Mouse (Mus musculus) E14TG2a.4 (cell line): ENCODE measurements around the gene Ear14.

Experiments used
- CTCF ChIP-seq: conservative IDR thresholded peaks from 2 replicates; pipeline ENCODE4 v1.5.1; 2014; ENCODE audit warnings: low read length
- POU5F1 ChIP-seq: IDR thresholded peaks from 2 replicates; pipeline ENCODE4 v1.6.1; 2014; ENCODE audit warnings: low read length, borderline replicate concordance

DNA sequence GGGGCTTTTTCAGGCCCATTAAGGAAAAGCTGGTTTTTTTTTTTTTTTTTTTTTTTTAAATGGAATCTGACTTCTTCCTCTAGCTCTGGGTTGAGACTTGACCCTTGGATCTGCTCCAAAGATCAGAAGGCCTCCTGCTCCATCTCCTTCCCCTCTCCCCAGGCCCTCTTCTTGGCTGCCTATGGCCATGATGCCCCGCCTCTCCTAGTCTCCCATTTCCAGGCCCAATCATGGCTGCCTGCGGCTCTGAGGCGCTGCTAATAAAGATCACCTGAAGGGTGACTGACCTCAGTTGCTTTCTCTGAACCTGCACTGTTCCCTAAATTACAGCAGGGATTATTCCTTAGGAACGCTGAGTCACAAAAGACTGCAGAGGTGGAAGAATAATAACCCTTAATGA is 29.3 kb upstream of the Ear14 start:
- TF ChIP-seq POU5F1 (no peak), CTCF (no peak)
